Mouse (Mus musculus): ENCODE results near the gene Higd2a. TPM values are rescaled to one million over a fixed set of nuclear protein-coding genes. Genes with fewer than 3 reads are reported as not detected.
"Not testable (repeated sequence)": the region's sequence is repeated elsewhere in the genome, so short reads cannot be mapped to it uniquely, and the experiment has no call there.

Higd2a gene
- total RNA-seq, 2 experiments from 2014 or later: 169 to 175 TPM

DNA sequence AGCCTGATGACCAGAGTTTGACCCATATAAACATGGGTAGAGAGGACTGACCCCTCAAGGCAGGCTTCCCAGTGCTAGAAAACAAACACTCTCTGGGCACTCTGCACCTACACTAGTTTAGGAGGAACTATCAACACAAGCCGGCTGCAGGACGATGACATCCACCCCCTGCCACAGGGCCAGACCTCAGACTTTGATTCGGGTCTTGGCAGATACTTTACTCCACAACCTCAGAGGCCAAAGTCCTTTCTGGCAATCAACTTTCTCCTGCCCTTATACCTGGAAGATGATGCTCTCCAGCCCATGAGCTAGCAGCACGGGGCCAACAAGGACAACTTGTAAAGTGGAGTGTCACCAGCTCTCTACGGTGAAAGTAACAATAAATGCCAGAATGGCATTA is 7.1 kb upstream of the Higd2a start:
- DNase-seq: no peak

- DNase-seq: no peak
Measured at GRCm38 (mm10) chr13:54585831-54586230, 4.2 kb upstream of the Higd2a start.

- no peak for DNase-seq
Measured at GRCm38 (mm10) chr13:54589414-54589995, 502 bp upstream of the Higd2a start.

DNA sequence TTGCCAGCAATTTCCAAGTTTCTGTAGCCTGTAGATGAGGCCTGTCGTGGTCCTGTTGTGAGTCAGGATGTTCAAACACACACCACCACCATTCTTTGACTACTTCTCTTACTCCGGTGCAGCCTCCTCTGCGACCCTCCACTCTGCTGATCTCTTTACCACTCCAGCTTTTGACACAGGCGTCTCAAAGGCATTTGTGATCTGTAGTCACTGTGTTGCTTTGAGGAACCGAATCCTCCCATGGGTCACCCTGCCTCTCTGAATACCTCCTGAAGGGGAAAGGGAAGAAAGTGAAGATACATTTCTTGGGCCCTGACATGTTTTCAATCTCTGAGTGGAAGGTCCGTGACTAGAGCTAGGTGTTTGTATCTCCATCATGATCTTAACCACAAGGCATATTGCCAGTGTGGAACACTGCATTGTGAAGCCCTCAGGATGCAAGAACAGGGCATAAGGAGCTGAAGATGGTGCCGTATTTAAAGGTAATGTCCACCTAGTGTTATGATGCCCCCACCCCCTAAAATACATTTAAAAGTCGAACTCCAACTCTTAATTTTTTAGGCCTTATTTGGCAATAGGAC is 1.9 kb downstream of the Higd2a start:
- DNase-seq: no peak

DNA sequence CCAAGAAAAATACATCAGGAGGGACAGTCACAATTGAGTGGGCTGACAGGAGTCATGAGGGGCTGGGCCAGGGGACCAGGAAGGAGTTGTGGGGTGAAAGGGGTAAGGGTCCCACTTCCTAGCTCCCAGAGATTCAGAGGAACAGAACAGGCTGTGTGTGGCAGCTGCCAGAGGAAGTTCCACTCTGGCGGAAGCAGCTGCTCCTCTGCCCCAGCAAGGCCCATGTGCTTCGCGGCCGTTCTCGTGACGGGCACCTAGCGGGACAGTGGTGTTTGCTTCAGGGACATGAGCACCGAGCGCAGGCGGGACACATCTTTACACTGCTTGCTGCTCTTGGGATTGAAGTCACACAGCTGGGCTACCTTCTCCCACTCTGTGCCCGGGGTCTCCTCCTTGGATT is 3.6 kb downstream of the Higd2a start:
- peak in 1 of 2 experiments; percentile 19 for DNase-seq

- no peak for DNase-seq
Measured at GRCm38 (mm10) chr13:54596107-54596690, 6.2 kb downstream of the Higd2a start.

GRCm38 (mm10) chr13:54596870-54597269 is 6.9 kb downstream of the Higd2a start:
- no peak for DNase-seq

DNA sequence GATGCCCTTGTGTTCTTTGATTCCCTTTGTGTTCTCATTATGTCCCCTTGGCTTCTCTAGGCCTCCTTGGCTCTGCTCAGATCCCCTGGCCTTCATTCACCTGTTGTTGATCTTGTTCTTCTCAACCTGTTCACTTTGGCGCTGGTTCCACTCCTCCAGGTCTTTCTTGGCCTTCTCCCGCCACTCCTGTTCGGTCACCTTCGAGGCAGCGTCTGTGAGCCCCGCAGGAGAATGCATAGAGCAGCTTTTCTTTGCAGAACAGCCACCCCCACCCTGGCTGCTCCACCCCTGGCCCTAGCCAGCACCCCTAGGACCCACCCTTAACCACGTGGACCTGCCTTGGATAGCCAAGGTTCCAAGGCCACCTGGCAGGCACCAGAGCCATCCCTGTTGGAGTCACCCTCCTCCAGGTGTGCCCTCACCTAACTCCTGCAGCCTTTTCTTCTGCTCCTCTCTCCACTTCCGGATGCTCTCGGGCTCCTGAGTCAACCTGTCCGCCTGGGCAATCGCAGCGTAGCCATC is 8.7 kb downstream of the Higd2a start:
- DNase-seq: no peak

DNA sequence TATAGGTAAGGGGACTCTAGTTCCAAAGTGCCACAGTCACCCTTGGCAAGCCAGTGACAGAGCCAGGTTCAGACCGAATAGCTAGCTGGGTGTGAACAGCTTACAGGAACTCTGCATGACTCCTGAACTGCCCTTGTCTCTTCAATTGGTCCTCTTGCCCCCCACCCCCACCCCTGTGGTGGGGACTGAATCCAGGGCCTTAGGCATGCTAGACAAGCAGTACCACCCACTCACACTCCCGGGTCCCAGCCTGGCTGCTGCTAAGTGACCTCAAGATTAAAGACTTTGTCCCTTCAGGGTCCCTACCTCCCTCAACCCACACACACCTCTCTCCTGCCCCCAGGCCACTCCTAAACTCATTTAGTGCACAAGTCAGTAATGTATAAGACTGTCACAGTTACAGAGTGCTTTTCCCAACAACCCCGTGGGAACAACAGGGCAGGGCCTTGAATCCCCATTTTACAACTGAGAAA is 12.7 kb downstream of the Higd2a start:
- DNase-seq: no peak

GRCm38 (mm10) chr13:54603501-54603900 is 13.5 kb downstream of the Higd2a start:
- DNase-seq: no peak

DNA sequence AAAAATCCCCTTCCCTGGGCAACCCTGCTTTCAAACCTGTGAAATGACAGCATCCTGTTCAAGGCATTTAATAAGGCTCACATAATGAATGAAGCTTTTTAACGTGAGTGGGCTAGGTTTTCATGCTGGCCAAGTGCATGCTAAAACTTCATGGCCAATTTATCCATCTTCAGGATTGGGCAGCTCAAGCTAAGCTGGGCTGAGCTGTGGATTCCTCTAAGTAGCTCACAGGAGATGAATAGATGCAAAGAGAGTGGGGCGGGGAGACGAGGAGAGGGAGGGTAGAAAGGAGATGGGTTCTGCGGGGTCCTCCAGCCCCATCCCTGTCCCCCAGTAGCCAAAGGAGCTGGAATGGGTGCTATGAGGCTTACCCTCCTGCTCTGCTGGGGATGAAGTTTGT is 14.2 kb downstream of the Higd2a start:
- no peak for DNase-seq

DNA sequence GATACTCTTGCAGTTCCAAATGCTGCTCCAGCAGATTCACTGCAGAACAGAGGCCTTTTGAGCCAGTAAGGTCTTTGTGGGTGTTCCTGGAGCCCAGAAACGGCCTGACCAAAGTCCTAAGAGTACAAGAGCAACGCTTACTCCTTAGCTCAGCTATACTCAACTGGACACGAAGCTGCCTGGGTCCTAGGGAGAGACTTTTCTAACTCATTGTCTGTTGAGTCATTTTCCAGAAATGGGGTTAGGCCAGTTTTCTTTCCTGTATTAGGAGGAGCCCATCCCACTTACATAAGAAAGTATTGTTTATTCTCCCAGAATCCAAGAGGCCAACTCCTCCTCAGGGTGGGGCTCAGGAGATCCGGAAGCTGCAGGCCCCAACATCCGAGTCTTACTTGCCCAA is 15.4 kb downstream of the Higd2a start:
- no peak for DNase-seq

DNA sequence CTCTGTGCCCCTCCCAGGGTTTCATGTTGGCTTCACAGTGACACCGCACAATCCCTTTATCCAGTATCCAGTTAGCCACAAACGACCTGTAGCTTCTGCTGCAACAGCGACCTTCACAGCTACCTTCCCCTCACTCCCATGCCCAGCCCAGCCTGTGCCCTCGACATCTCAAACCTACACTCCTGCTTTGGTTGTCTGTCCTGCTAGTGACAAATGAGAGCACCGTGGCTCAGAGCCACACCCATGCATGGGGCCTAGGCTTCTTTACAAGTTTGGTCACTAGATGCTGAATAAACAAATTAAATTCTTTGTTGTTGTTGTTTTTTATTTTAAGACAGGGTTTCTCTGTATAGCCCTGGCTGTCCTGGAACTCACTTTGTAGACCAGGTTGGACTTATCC is 17.2 kb downstream of the Higd2a start:
- DNase-seq: no peak

DNA sequence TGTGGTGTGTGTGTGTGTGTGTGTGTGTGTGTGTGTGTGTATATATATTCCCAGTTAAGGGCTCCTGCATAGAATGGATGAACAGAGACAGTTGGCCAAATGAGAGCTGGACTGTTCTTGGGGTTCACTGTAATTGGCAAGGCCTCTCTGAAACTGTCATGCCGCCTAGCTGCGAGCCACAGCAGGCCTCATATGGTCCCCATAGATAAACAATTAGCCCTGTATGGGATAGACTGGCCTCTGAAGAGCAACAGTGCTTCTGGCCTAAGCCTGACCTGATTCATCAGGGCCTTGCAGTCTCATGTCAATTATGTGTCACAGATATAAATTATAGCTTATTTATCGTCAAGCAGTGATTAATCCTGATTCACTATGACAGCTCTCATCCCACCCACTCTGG is 18.0 kb downstream of the Higd2a start:
- no peak for DNase-seq

GRCm38 (mm10) chr13:54608666-54609065 is 18.7 kb downstream of the Higd2a start:
- DNase-seq: peak in 1 of 2 experiments; percentile 58

- DNase-seq: no peak
Measured at GRCm38 (mm10) chr13:54609301-54609700, 19.3 kb downstream of the Higd2a start.

DNA sequence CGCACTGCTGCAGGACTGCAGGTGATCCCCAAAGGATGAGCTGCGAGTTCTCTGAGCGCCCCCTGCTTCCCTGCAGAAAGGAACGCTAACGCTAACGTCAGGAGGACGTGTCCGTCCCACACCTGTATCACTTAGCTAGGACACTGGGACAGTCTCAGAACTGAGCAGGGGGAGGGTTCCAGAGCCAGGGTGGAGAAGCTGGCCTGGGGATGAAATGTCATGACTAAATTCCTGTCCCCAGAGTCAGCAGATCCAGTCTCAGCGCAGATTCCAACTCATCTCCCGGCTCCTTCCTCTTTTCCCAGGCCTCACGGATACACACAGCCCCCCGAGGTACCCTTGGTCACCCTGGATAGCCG is 20.6 kb downstream of the Higd2a start:
- DNase-seq: peak in 1 of 2 experiments; percentile 32

GRCm38 (mm10) chr13:54610972-54611754 is 21.2 kb downstream of the Higd2a start, which contains the start of gene Cltb:
Gene Cltb, minus strand, starts transcription at chr13:54611344.
- DNase-seq: peak; percentile 92

DNA sequence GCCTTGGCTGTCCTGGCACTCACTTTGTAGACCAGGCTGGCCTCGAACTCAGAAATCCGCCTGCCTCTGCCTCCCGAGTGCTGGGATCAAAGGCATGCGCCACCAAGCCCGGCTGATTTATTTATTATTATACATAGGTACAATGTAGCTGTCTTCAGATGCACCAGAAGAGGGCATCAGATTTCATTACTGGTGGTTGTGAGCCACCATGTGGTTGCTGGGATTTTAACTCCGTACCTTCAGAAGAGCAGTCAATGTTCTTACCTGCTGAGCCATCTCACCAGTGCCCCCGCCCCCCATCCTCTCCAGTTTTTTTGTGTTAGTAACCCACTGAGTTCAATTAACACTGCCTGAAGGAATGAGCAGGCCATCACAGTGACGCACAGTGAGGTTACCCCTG is 23.1 kb downstream of the Higd2a start:
- DNase-seq: not testable (repeated sequence)

- no peak for DNase-seq
Measured at GRCm38 (mm10) chr13:54616307-54616706, 26.3 kb downstream of the Higd2a start.

DNA sequence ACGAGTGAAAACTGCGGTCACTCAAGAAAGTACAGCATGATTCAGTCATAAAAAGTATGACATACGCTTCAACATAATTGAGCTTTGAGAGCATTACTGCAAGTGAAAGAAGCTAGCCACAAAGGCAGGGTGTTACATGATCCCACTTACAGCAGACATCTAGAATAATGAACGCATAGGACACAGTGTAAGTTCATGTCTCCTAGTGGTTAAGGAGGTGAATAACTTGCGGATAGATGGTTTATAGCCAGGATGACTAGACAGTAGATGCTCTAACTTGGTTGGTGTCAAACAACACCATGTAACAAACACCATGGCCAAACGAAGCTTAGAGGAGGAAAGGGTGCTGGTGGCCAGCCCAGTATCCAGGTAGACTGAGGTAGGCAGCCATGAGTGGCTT is 27.0 kb downstream of the Higd2a start:
- no peak for DNase-seq

DNA sequence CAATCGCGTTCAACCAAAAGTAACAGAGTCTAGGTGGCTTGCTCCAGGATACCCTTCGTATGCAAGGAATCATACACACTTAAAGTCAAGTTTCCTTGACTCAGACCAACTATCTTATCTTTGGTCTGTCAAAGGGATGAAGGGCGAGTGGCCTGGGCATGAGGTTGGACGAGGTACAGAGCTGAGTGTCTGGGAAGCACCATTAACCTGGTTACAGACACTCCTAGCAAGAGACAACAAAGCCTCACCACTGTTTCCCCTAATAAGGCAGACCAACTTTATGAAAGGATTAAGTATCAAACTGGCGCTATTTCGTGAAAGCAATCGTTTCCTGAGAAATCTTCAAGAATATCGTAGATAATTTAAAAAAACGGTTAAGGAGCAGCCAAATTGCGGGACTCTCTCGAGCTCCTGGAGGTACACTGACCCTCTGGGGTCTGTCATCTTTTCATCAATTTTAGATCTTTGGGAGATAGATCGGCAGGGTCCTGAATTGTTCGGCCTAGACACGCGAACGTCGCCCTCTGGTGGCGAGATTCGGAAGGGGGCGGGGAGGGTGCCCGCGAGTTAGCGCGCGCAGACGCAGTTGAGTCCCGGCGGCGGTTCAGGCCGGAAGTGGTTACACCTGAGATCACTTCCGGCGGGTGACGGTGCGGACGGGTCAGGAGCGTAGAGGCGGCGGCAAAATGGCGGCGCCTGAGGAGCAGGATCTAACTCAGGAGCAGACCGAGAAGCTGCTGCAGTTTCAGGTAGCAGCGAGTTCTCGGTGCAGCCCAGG is 31.3 kb downstream of the Higd2a start, which contains the start of gene Faf2:
Faf2 (plus strand) TSS at position 630 of the 778 bp plus-strand sequence.
- DNase-seq: peak; percentile 98 to 99

Measured in layer of hippocampus, postnatal 36 days (tissue).